Mouse (Mus musculus): Measurements from ENCODE around the gene Mcts2. TPM values are rescaled to one million over a fixed set of nuclear protein-coding genes. Genes with fewer than 3 reads are reported as not detected.
"Not testable (repeated sequence)": the region's sequence is repeated elsewhere in the genome, so short reads cannot be mapped to it uniquely, and the experiment has no call there.

Gene Mcts2
- 10 to 100 TPM; 28.1 to 32.3 (median 29.7) TPM for total RNA-seq (2022)

DNA sequence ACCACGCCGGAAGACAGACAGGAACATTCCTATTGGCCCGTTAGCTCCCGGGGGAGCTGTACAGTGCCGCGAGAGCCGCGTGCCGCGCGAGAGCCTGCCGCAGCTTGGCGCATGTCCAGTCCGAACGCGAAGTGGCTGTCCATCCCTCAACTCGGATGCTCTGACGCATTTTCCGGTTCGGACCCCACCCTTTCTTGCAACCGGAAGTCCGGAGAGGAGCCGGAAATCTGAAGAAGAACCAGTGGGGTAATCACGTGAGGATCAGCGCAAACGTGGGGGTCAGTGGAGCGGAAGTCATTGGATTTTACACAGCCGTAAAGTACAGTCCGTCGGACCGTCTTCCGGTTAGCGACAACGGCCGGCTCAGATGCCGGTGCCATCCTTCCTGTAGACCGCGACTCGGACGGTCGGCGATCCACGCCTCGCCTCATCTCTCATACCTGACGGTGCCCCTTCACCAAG, at the start of gene Mcts2:
Mcts2 (plus strand) TSS at position 230 of the 462 bp plus-strand sequence.
- DNase-seq: peak; percentile 93

DNA sequence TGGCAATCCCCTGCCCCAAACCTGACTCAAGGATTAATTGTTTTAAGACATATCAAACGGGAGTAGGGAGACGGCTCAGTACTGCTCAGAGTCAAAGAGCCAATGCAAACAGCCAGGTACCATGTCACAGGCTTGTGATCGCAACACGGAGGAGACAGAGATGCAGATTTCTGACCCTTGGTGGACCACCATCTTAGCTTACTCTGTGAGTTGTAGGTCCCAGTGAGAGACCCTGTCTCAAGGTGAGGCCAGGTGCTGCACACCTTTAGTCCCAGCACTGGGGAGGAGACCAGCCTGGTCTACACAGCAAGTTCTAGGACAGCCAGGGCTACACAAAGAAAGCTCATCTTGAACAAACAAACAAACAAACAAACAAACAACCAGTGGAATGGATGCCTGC, 49.5 kb upstream of the Mcts2 start:
- DNase-seq: no peak

DNA sequence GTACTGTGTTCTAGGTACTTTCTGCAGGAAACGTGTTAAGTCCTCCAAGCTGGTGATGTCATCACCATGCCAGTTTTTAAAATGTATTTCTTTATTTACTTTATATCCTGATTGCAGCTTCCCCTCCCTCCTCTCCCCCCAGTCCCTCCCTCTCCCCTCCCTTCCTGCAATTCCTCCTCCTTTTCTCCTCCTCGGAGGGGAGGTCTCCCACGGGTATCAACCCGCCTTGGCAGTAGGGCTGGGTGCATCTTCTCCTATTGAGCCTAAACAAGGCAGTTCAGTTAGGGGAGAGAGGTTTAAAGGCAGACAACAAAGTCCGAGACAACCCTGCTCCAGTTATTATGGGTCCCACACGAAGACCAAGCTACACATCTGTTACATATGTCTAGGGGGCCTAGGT, 48.0 kb upstream of the Mcts2 start:
- no peak for DNase-seq

DNA sequence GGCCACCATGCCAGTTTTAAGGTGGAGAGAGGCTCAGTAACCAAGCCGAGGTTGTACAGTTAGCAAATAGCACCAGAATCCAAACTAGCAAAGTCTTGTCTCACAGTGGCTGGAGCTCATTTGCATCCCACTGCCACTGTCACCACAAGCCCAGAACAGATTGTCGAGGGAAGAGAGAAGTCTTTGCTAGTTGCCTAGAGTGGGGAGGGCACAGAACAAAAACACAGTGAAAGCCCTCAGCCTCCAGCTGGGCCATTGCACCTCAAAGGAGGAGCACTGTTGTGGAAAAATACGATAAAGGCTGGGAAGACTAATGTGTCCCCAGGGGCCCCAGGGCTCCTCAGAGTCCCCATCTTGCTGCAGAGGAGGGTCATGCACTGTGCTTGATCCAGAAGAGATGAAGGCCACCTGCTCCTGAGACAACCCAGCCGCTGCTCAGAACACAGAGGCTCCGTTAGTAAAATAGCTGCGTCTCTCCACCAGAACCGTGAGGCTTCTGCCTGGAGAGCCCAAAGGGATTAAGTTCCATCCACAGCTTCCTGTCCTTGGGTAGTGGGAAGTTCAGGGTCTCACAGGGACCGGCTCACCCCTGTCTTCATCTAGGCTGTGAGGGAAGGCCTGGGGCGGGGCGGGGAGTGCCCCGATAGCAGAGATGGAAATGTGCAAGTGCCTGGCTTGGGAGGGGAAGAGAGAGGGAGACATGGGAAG, 47.3 kb upstream of the Mcts2 start:
- no peak for DNase-seq

DNA sequence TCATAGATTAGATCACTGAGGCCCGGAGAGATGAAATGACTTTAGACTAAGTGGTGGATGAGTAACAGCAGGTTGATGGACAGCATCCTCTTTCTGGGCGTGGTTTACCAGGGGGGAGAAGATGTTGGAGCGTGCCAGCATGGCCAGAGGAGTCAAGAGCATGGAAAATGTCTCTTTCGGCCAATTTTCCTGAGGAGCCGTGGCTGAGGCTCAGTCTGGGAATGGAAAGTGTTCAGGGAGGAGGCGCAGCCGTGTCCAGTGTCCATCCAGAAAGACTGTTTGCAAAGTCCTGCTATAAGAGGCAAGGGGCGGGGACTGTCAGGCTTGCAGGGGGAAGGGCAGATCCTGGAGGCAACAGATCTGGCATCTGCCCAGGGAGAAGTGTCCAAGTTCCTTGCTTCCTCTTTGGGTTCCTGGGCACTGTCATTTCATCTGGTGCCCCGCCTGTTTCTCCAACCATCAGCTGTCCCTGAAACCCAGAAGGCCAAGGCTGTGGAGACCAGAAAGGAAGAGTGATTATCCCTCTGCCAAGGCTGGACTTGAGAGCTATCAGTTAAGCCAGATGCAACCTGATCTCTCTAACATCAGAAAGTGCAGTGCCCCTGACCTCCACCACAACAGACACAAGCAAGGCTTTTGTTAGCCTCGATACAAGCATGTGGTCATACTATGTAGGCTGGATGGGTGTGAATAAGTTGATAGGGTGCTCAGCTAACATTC, 33.8 kb upstream of the Mcts2 start:
- DNase-seq: peak; percentile 88

DNA sequence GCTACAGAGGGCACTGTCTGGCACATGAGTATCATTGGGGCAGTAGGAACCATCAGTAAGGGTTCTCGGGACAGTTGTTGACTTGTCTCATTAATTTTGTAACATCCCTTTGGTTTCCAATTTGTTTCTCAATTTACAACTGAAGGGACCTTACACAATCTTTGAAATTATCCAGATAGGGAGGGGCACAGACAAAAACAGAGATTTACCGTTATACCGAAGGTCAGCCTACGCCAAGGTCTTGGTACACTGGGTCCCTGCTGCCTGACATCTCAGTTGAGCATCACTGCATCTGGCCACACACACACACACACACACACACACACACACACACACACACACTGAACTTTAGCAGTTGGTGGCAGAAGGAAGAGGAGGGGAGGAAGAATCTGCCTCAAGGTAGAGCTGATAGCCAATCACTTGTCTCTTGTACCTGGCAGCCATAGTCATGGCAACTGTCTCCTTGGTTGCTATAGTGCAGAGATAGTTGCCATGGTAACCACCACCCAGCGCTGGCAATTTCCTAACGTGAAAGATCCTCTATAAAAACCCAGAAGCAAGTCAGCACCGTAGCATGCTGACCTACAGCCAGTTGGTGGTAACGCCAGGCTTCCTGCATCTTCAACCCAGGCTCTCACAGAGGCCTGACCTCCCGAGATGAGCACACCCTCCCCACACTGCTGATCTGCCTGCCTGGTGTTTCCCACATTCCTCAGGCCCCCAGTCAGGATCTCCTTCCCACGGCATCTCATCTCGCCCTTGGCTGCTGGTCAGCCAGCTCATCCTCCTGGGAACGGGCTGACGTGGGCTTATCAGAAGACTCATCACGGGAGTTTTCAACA, 32.7 kb upstream of the Mcts2 start:
- peak; percentile 79 for DNase-seq

DNA sequence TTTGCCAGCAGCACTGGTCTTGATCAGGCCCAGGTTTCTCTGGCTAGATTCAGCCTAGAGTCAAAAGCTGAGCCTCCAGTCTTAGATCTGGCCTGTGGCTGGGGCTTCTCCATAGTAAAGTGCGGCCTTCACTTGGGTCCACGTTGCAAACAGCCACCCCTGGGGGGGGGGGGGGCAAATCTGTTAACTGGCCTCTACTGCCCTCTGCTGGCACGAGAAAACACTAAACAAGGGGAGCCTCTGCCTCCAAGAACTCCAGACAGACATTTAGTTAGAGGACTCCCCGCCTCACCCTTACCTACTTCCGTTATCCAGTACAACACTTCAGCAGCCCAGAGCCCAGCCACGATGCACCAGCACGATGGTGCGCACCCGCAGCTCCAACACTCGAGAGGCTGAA, 29.4 kb upstream of the Mcts2 start:
- no peak for DNase-seq

DNA sequence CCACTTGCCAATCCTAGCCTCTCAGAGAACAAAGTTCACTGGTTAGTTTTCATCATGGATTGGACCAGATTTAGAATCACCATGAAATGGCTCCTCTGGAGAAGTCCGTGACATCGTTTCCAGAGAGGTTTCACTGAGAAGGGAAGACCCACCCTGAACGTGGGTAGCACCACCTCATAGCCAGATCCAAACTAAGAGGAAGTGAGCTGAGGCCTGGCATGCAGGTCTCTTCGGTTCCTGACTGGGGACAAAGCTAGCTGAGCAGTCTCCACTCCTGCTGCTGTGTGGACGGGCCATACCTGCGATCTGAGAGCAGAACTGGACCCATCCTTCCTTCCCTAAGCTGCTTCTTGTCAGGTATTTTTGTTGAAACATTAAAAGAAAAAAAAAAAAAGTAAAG, 25.7 kb upstream of the Mcts2 start:
- DNase-seq: no peak

DNA sequence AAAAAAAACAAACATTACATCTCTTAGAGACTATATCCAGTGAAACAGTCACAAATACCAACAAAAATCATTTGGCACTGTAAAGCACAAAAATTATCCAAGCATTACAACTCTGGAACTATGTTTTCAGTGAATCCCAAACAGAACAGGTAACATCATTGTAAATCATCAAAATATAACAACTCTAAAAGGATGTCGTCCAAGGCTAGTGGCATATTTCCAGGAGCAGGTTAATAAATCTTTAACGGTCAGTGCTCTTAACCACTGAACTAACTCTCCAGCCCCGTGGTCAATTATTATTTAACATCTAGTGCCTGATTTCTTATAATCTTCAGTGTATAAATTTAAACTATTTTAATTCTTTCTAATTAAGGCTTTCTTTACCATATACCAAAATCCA, 20.6 kb upstream of the Mcts2 start:
- not testable (repeated sequence) for DNase-seq

DNA sequence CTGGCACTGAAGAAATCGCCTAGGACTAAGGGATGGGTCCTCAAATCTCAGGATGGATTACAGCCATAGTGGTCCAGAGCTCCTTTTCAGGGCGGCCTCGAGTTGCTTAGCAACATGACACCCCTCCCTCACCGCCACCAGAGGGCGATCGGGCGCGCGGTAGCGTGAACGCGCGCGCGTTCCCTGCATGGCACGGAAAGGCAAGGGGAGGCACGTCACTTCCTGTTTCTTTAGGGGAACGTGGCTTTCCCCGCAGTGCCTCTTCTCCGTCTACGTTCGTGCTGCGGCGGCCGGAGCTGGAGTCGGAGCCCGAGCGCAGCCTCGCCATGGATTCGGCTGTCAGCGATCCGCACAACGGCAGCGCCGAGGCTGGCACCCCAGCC, 17.6 kb upstream of the Mcts2 start, which contains the start of gene H13:
H13 (plus strand) TSS at position 206 of the 383 bp plus-strand sequence.
- DNase-seq: peak; percentile 87

DNA sequence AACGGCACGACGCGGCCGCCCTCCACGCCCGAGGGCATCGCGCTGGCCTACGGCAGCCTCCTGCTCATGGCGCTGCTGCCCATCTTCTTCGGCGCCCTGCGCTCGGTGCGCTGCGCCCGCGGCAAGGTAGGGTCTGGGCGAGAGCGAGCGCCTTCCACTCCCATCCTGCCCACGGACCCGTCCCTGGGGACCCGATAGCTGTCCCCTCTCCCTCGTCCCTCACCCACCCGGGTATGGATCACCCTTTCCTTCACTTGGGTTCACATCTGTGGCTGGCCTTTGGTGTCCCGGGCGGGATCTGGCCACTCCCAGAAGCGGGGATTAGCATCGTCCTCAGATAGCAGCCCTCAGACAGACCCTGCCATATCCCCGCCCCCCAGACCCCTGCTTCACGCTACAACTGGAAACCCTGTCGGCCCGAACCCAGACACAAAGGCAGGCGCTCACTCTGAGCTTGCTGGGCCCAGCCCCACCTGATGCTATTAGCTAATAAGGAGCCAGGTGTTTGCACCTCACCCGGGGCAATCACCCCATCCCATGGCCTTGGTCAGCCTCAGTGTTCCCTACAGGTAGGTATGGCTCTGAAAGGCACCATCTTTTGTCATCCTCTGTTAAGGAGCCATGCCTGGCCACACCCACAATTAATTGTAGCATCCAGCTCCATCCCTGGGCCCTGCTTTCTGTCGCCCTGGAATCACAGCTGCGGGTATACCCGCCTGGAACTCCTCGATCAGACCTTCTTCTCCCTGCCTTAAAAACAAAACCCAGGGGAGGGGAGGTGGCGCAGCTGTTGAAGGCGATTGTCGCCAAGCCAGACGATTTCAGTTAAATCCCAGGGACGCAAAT, 17.0 kb upstream of the Mcts2 start:
- no peak for DNase-seq

DNA sequence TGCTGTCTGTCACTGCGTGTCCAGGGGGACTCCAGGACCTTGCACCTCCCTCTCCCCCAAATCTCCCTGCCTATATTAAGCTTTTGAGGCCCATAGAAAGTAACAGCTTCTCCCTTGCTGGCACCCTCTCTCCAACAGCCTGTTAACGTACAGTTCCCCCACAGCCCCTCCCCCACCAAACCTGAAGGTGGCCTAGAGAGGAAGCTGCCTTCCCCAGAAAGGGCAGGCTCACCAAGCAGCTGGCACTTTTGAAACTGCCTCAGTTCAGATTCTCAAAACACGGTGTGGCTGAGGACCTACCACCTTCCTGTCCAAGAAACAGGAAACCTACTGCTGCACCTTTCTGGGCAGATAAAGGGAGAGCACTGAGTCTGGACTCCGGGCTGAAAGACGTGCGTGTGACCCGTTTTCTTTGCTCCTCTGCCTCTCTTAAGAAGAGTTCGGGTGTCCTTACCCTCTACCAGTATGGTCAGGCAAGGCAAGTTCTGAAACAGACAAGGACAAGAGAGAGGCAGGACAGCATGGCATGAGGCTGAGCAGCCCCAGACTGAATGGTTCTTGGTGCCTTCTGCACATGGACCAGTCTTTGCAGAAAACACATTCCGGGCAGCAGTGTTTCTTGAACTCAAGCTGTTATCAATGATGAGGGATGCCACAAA, 15.7 kb upstream of the Mcts2 start:
- DNase-seq: no peak

DNA sequence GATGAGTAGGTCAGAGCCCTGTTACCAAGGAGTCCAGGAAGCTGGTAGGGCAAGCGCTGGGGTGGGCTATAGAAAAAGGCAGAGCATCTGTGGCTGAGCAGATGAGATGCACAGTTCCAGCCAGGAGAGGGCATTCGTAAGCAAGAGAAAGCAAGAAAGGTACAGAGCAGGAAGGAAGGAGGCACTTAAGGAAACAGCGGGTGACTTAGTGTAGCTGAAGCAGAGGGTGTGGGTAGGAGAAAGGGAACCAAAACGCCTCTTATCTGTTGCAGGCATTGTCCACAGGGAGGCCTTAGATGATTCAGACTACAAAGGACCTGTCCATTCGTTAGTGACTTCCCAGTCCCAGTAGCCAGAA, 15.2 kb upstream of the Mcts2 start:
- DNase-seq: no peak

DNA sequence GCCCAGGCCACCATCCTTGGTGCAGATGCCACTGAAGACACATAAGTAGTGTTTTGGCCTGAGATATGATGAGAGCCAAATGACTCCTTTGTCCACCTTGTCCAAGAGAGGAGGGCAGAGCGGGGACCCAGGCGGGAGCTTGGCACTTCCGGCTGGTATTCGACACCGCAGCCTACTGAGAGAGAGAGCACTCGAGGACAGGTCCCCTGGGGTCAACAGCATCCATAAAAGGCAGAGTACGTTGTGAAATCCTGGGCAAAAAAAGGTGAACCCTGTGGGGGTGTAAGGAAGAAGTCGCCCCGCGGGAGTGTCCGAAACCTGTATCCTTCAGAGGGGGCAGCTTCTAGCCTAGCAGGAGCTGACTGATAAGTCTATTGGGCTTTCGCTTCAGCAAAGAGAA, 14.7 kb upstream of the Mcts2 start:
- DNase-seq: no peak

DNA sequence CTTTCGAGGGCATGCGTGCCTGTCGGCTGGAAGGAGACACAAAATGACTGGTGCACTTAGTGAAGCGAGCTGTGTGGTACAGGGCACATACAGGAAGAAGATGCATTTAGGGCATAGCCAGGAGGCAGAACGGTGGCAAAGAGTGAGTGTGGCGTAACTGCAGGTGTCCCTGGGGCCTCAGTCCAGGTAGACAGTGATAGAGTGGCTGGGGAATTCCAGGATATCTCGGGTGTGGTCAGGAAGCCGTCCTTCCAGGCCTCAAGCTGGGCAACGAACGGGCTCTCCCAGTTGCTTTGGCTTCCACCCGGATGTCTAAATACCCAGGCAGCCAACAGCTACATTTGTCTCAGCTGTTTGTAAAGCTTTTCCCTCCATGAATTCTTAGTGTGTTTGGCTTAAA, 12.7 kb upstream of the Mcts2 start:
- DNase-seq: no peak

DNA sequence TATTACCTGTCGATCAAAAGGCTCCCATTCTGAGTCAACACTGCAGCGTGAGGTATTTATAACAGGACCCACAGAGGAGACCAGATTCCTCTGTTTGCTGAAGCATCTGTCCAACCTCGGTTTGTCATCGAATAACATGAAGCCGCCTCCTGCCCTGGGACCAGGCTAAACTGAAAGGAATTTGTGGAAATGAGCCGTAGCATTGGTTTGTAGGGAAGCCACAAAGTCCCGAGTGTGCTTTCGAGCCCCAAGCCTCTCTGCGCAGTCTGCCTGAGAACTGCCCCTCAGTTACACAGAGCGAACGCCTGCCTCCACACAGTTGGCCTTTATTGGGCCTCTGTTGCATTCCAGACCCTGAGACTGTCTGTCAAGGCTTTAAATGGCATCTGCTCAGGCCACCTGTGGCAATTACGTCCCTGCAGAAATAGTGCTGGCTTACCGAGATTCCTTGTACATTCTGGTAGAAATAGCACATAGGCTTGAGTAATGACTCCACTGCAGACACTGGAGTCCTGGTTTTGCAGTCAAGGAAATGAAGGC, 11.5 kb upstream of the Mcts2 start:
- DNase-seq: no peak

DNA sequence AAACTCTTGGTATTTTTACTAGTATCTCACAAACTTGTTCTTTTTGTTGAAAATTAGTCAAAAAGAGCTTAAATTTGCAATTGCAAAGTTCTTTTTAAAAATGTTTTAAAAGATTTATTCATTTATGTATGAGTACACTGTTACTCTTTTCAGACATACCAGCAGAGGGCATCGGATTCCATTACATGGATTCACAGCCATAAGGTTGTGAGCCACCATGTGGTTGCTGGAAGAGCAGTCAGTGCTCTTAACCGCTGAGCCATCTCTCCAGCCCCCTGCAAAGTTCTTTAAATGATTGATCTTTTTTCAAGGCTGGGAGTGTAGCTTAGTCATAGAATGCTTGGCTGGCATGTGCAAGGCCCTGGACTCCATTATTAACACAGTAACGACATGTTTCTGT, 8.5 kb upstream of the Mcts2 start:
- DNase-seq: peak; percentile 35

DNA sequence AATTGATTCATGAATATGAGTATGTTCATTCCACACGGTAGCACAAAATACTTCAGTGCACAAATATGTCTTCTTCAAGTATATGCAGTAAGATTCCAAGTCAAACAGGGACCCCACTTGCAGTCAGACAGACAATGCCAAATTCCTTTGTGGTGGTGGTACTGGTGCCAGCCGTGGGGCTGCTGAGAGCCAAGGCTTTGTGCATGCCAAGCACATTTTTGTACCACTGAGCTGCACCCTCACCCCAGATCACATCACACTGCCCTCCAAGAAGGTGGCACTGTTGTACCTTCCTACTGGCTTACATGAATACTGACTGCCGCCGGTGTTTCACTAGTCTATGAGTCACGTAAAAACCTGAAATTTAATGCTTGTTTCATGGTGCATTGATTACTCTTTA, 7.9 kb upstream of the Mcts2 start:
- no peak for DNase-seq

DNA sequence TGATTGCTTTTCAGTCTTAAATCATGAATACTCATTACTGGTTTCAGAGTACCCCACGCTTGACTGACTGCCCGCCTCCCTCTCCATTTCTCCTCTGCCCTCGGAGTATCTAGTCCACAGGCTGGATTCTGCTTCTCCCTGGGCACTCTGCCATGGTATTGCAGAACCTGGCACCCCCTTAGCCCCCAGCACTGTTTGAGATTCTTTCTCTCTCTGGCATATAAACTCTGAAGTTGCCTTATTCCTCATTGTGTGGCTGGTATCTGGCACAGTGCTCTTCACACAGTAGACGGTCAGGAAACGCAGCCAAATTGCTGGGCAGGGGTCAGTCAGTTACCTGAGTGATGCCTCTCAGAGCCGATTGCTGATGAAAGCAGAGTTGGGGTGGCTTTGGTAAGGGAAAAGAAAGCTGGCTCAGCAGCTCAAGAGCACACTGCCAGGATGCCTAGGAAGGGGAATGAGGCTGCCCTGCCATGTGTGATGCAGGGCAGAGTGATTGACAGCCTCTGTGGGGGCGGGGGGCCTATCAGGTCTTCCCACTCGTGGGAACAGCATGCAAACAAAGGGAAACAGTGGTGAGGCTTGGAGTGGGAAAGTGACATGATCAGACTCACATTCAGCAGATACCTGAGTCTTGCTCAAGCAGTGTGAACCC, 7.0 kb upstream of the Mcts2 start:
- no peak for DNase-seq

DNA sequence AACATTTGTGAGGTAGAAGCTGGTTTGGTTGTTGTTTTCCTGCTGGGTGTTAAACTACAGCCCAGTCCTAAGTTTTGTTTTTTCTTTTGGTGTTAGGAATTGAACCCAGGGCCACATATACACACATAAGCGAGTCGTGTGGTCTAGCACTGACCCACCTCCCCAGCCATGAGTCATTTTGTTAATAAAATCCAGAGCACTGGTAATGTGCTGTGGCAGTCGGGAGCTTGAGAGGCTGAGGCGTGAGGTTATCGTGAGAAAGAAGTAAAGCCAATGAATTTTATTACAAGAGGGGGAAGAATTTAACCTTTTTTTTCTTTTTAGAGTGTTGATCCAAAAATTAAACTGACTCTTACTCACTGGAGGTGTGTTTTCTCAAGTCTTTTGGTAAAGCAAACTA, 3.7 kb upstream of the Mcts2 start:
- DNase-seq: no peak

DNA sequence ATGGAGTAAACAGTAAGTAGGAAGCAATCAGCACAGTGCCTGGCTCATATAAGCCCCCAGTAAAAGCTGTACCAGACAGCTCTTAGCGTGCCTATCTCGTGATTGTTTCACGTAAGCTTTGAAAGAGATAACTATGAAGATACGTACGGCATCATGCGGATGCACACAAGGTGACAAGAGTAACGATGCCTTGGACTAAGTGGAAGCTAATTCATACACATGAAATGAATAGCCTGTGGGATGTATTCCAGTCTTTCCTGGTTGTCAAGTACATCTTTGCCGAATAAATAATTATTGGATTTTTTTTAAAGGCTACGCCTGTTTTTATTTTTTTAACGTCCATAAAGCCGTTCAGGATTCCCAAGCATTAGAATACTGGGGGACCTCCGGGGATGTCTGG, 436 bp upstream of the Mcts2 start:
- DNase-seq: no peak
